29 mouse cellular contexts compared by ENCODE assay signal in the genomic region with DNA sequence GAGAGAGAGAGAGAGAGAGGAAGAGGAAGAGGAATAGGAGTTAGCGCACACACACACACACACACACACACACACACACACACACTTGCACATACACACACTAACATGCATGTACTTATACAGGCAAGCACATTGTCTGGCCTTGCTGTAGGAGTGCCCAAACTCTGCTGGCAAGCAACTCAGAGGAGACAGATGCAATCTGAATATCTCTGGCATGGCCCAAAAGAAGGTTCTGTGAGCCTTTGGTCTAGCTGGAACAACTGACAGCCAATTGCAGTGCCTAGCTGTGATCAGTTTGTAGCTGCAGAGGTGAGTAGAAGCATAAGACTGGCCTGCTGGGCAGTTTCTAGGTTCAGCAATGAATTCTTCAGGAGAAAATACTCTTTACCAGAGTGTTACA.
DNase-seq lines count a peak whose midpoint lies in the region; ATAC-seq and TF ChIP-seq lines count a peak whose summit lies in the region.
"Had no signal": no experiment of that assay in that cellular context is flagged by ENCODE, and none has a peak within 500 bp of the region (broad histone marks: within the 10 kb centered on the region; RNA-seq: fewer than 3 reads in every experiment).

No protein-coding gene starts in this region.

- no peak for ATAC-seq in cerebellum, adult (ENCODE audit: insufficient number of reproducible peaks, low FRiP score, low TSS enrichment)
- ATAC-seq: forebrain, embryonic 14.5 days; hindbrain, postnatal 0 days; intestine, embryonic 15.5 days; midbrain, embryonic 16.5 days had no signal

- H3K4me3 ChIP-seq in left cerebral cortex, adult 2 months: no peak overlapping the region
- H3K4me3 ChIP-seq: embryonic facial prominence, embryonic 12.5 days; hindbrain, embryonic 12.5 days; intestine, embryonic 15.5 days; limb, embryonic 13.5 days; myocyte; neural tube, embryonic 12.5 days had no signal

- DNase-seq in cerebellum, postnatal 14 days: peak; percentile 54 to 59
- peak; percentile 6 to 11 for DNase-seq in left cerebral cortex, postnatal 14 days (ENCODE audit: low spot score in 2 of 2)
- DNase-seq in left cerebral cortex, adult 2 months (ENCODE audit: extremely low spot score in 1 of 2, low spot score in 2 of 2): no peak
- peak; percentile 3 for DNase-seq in urinary bladder, postnatal 14 days (ENCODE audit: low spot score)
- DNase-seq in urinary bladder, adult 2 months (ENCODE audit: low spot score): no peak
- DNase-seq in layer of hippocampus, postnatal 36 days: peak; percentile 20 to 21
- DNase-seq in kidney, postnatal 4 days: no peak
- DNase-seq: adrenal gland, adult 8-10 months; cerebellum, adult 11-12 months; embryo, embryonic 11 days; gastrocnemius, postnatal 36 days; heart, adult 18-20 months; heart, postnatal 36 days; kidney, adult 2 months; kidney, postnatal 36 days; lung, postnatal 36 days; right cerebral cortex, postnatal 25 days; thymus, adult 2 months; thymus, postnatal 36 days had no signal

- intact Hi-C loops in left cerebral cortex, postnatal 14 days (cut with DNase I): no loop called here
- intact Hi-C loops in left cerebral cortex, adult 2 months (cut with DNase I): no loop called here

- TF ChIP-seq CTCF in left cerebral cortex, adult 2 months (IDR thresholded peaks at IDR 0.05): no peak

- no peak overlapping the region for H3K27ac ChIP-seq in left cerebral cortex, adult 2 months
- H3K27ac ChIP-seq: embryonic facial prominence, embryonic 12.5 days; hindbrain, embryonic 12.5 days; hindbrain, postnatal 0 days; intestine, embryonic 15.5 days; limb, embryonic 13.5 days; neural tube, embryonic 12.5 days had no signal

Comparison
In these comparisons a context has a peak if more than half of its experiments do, and no peak if none do; other contexts are left out.
1. DNase-seq: peak in cerebellum, postnatal 14 days (2 of 2), left cerebral cortex, postnatal 14 days (2 of 2), urinary bladder, postnatal 14 days (single experiment) and layer of hippocampus, postnatal 36 days (2 of 2); none in left cerebral cortex, adult 2 months (0 of 2), urinary bladder, adult 2 months (single experiment) and kidney, postnatal 4 days (0 of 2).